Mouse (Mus musculus) liver, embryonic 13.5 days (tissue): ENCODE measurements around the gene Ldb1. TPM values are rescaled to one million over a fixed set of nuclear protein-coding genes. Genes with fewer than 3 reads are reported as not detected.

Experiments used
- ATAC-seq: fragments of 200-750 bp; cut with Nextera tagmentation; 2 replicates; pipeline ENCODE4 v1.8.0; 2017; ENCODE audit warnings: low read depth, mild to moderate bottlenecking, moderate number of reproducible peaks, moderate library complexity
- DNase-seq: peaks from one replicate; pipeline ENCODE4 v3.0.0; 2022
- H3K27ac ChIP-seq: fragments of 300-500 bp; sonication (generic); 2 replicates; pipeline ENCODE4 v1.5.1; 2015; ENCODE audit warnings: moderate library complexity, mild to moderate bottlenecking, inconsistent platforms
- H3K27me3 ChIP-seq: fragments of 300-500 bp; sonication (generic); 2 replicates; pipeline ENCODE4 v1.6.1; 2015; ENCODE audit warnings: mild to moderate bottlenecking, inconsistent platforms
- H3K36me3 ChIP-seq: fragments of 300-500 bp; sonication (generic); 2 replicates; pipeline ENCODE4 v1.6.1; 2015; ENCODE audit warnings: mild to moderate bottlenecking, inconsistent platforms
- H3K4me1 ChIP-seq: fragments of 300-500 bp; sonication (generic); replicated peaks from 2 replicates; pipeline ENCODE4 v1.6.1; 2015; ENCODE audit warnings: inconsistent platforms
- H3K4me2 ChIP-seq: fragments of 300-500 bp; sonication (generic); 2 replicates; pipeline ENCODE4 v1.6.1; 2015; ENCODE audit warnings: inconsistent platforms, mild to moderate bottlenecking, moderate library complexity
- H3K4me3 ChIP-seq: fragments of 300-500 bp; sonication (generic); replicated peaks from 2 replicates; pipeline ENCODE4 v1.5.1; 2015; ENCODE audit warnings: mild to moderate bottlenecking, inconsistent platforms
- H3K9ac ChIP-seq: fragments of 300-500 bp; sonication (generic); 2 replicates; pipeline ENCODE4 v1.6.1; 2015; ENCODE audit warnings: mild to moderate bottlenecking, inconsistent platforms
- H3K9me3 ChIP-seq: fragments of 300-500 bp; sonication (generic); replicated peaks from 2 replicates; pipeline ENCODE4 v1.6.1; 2016; ENCODE audit warnings: inconsistent platforms
- WGBS: fragments of 180-500 bp; shearing (Covaris S2); methylation state at CpG from one replicate; pipeline ENCODE4 v1.1.7; 2015; ENCODE audit not compliant: insufficient replicate concordance; 5-methylcytosine and 5-hydroxymethylcytosine counted together
- polyA plus RNA-seq: library from polyadenylated mRNA; unstranded; fragments of >200 nt; fragmentation: Nextera tagmentation; extraction: Ambion mirVana; gene quantifications from 2 replicates; pipeline ENCODE4 v1.2.1, GENCODE M21; 2015

Gene Ldb1
- polyA plus RNA-seq, 1 experiment from 2014 or later: 34.9 TPM

- H3K9me3 ChIP-seq: no peaks in the 10 kb centered on the region
- WGBS: 4% methylated on average over 6 of the region's 6 CpGs
- peak; percentile 75 for DNase-seq
- no peaks in the 10 kb centered on the region for H3K27me3 ChIP-seq
- peak overlapping the region; percentile 93 for H3K4me3 ChIP-seq
- peaks cover 43% of the 10 kb centered on the region for H3K36me3 ChIP-seq
- ATAC-seq: peak; percentile 77
- peak overlapping the region; percentile 96 for H3K27ac ChIP-seq
- peak overlapping the region; percentile 98 for H3K9ac ChIP-seq
- H3K4me2 ChIP-seq: peak overlapping the region; percentile 90
- H3K4me1 ChIP-seq: peaks cover 79% of the 10 kb centered on the region
Measured at GRCm38 (mm10) chr19:46037243-46037924, 7.6 kb downstream of the Ldb1 start.

DNA sequence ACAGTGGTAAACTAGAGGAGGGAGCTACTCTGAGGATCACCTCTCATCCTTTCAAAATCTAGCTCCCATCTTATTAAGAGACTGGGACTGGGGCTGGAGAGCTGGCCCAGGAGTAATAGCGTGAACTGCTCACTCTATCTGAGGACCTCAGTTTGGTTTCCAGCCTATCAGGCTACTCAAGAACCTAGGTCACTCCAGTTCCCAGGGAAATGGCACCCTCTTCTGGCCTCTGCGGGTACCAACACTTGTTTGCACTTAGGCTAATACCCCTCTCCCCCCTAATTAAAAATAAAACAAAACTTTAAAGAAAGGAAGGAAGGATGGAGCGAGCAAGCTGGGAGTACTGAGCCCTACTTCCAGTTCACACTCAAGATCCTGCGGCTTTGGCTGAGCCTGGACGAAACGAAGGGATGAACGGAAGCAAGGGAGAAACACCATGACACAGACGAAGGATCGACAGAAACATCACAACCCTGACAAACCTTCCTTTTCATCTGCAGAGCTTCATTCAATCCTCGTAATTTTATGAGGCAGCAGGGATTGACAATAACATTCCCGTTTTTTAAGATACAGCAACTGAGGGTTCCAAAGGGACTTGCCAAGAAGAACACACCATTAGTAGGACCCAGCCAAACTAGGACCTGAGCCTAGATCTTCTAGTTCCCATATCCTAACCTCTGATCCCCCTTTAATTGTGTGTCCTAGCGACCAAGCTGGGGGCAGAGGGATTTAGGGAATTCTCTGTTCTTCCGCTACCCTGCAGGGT is 8.4 kb downstream of the Ldb1 start:
- H3K9ac ChIP-seq: peak overlapping the region; percentile 98
- no peaks in the 10 kb centered on the region for H3K27me3 ChIP-seq
- peak overlapping the region; percentile 93 for H3K4me3 ChIP-seq
- H3K27ac ChIP-seq: peak overlapping the region; percentile 96
- peak overlapping the region; percentile 90 for H3K4me2 ChIP-seq
- H3K4me1 ChIP-seq: peaks cover 79% of the 10 kb centered on the region
- WGBS: 36% methylated on average over 13 of the region's 13 CpGs
- ATAC-seq (no peak), DNase-seq (peak; percentile 55)
- peaks cover 51% of the 10 kb centered on the region for H3K36me3 ChIP-seq
- no peaks in the 10 kb centered on the region for H3K9me3 ChIP-seq

DNA sequence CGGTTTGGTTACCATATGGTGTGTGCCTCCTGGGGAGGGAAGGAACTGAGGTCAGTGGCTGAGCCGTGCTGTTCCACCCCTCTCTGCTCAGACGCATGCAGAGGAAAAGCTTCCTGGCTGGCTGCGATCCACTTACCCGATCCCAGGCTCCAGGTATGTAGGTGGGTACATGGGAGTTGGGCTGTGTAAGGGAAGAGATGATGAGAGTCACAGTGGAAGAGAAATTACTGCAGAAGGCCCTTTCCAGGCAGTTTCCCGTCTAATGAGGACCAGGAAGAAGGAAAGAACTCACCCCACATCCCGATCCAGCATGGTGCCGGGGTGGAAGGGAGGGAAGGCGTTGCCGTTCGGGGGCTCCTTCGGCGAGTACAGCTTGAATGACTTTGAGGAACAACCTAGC is 9.0 kb downstream of the Ldb1 start:
- ATAC-seq: no peak
- no peaks in the 10 kb centered on the region for H3K27me3 ChIP-seq
- WGBS: 87% methylated on average over 13 of the region's 13 CpGs
- H3K9me3 ChIP-seq: no peaks in the 10 kb centered on the region
- H3K9ac ChIP-seq: peak overlapping the region; percentile 98
- H3K4me1 ChIP-seq: peaks cover 74% of the 10 kb centered on the region
- DNase-seq: no peak
- H3K36me3 ChIP-seq: peaks cover 52% of the 10 kb centered on the region
- peak overlapping the region; percentile 90 for H3K4me2 ChIP-seq
- peak overlapping the region; percentile 96 for H3K27ac ChIP-seq
- peak overlapping the region; percentile 93 for H3K4me3 ChIP-seq

DNA sequence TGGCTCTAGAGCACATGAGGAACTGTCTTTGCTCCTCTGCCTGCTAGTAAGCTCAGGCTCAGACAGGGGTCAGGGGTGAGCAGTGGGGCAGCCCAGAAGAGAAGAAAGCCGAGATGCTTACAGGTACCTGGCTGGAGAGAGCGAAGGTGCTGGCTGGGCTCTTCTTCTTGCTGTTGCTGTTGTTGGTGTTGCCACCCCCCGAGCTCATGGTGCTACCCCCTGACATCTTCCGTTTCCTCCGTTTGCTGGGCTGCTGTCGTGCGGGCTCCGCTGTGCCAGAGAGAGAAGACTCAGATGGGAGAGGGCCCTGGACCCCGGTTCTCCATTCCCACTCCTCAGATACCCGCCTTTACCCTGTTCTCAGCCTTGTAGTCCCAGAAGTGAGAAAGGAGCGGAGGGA is 11.1 kb downstream of the Ldb1 start:
- Histone ChIP-seq H3K4me2 (no peak overlapping the region), H3K36me3 (peaks cover 60% of the 10 kb centered on the region), H3K27ac (no peak overlapping the region; the same call in none of the 2 replicates), H3K9me3 (no peaks in the 10 kb centered on the region), H3K27me3 (no peaks in the 10 kb centered on the region), H3K9ac (no peak overlapping the region), H3K4me3 (no peak overlapping the region), H3K4me1 (peaks cover 60% of the 10 kb centered on the region)
- DNase-seq (no peak), ATAC-seq (no peak)
- WGBS: 93% methylated on average over 11 of the region's 11 CpGs

DNA sequence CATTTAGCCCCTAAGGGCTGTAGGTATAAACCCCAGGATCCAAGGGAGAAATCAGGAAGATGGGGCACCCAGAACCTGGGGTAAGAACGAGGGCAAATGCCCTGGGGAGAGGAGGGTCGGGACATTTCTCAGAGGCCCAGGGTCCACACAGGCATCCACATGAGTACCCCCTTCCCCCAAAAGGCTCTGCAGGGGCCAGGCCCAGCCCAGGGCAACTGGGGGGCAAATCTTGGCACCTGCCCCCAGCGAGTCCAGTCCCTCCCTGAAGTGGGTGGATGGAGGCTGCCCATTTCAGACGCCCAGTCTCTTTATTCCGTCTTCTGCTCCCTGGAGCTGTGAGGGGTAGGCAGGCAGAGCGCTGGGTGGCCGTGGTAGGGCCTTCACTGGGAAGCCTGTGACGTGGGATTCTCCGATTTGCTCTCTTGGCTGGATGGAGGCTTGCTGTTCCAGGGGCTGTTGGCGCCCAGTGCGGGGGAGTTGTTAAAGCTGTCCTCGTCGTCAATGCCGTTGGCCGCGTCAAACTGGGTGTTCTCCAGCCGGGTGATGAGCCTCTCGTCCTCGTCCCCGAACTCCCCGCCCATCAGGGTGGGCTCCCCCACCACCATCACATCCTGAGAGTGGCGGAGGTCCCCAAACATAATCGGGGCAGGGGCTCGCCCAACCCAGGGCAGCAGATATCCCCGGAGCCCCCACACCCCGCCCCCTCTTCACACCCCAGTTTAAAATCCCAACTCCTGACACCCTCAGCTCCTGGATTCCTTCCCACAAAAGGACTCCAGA is 12.1 kb downstream of the Ldb1 start:
- Histone ChIP-seq H3K4me1 (peaks cover 54% of the 10 kb centered on the region), H3K9ac (no peak overlapping the region), H3K4me2 (no peak overlapping the region), H3K27me3 (no peaks in the 10 kb centered on the region), H3K36me3 (peaks cover 60% of the 10 kb centered on the region), H3K9me3 (no peaks in the 10 kb centered on the region), H3K4me3 (no peak overlapping the region), H3K27ac (peak overlapping the region; percentile 47; the same call in 1 of the 2 replicates)
- DNase-seq: no peak
- no peak for ATAC-seq
- 88% methylated on average over 26 of the region's 26 CpGs for WGBS

- Histone ChIP-seq H3K27me3 (no peaks in the 10 kb centered on the region), H3K4me3 (no peak overlapping the region), H3K27ac (peak overlapping the region; percentile 47), H3K4me1 (peaks cover 50% of the 10 kb centered on the region), H3K36me3 (peaks cover 60% of the 10 kb centered on the region), H3K9ac (no peak overlapping the region), H3K9me3 (no peaks in the 10 kb centered on the region), H3K4me2 (no peak overlapping the region)
- 69% methylated on average over 9 of the region's 9 CpGs for WGBS
- peak; percentile 37 for ATAC-seq
- no peak for DNase-seq
Measured at GRCm38 (mm10) chr19:46031689-46032432, 13.2 kb downstream of the Ldb1 start.

- Histone ChIP-seq H3K27ac (0 out of 2 replicates have a peak overlapping the region, but pooled peaks have one; percentile 25), H3K27me3 (no peaks in the 10 kb centered on the region), H3K36me3 (peaks cover 46% of the 10 kb centered on the region)
Measured at GRCm38 (mm10) chr19:46030196-46030983, 14.6 kb downstream of the Ldb1 start.

DNA sequence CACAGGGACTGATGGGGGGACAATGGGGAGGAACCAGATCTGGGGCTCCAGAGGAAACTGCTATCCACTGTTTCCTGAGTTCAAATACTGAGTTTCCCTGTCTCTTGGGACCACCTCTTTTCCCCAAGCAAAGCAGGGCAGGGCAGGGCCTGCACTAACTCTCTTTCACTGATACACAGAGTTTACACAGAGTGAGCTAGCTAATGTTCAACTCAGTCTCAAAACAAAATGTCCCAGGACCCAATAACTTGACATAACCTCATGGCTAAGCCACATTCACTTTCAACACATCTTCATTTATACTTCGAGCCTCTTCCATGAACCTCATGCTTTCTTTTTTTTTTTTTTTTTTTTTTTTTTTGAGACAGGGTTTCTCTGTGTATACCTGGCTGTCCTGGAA is 15.4 kb downstream of the Ldb1 start:
- H3K4me2 ChIP-seq: no peak overlapping the region
- peaks cover 39% of the 10 kb centered on the region for H3K36me3 ChIP-seq
- WGBS: 68% methylated on average over 1 of the region's 1 CpGs
- ATAC-seq (no peak; the same call in 1 of the 2 replicates), DNase-seq (no peak)
- no peak overlapping the region for H3K4me3 ChIP-seq
- peaks cover 32% of the 10 kb centered on the region for H3K4me1 ChIP-seq
- H3K27me3 ChIP-seq: no peaks in the 10 kb centered on the region
- H3K27ac ChIP-seq: peak overlapping the region; percentile 63; the same call in 1 of the 2 replicates
- no peaks in the 10 kb centered on the region for H3K9me3 ChIP-seq
- no peak overlapping the region for H3K9ac ChIP-seq

More at GRCm38 (mm10) chr19:46030196-46030983, 14.6 kb downstream of the Ldb1 start:
- ATAC-seq (no peak), DNase-seq (no peak)
- 85% methylated on average over 10 of the region's 10 CpGs for WGBS
- H3K4me2 ChIP-seq: no peak overlapping the region
- H3K9ac ChIP-seq: no peak overlapping the region
- H3K9me3 ChIP-seq: no peaks in the 10 kb centered on the region
- H3K4me1 ChIP-seq: peaks cover 36% of the 10 kb centered on the region
- H3K4me3 ChIP-seq: no peak overlapping the region

- Histone ChIP-seq H3K9ac (no peak overlapping the region), H3K4me3 (no peak overlapping the region), H3K27ac (no peak overlapping the region), H3K4me1 (peaks cover 31% of the 10 kb centered on the region), H3K4me2 (no peak overlapping the region), H3K36me3 (peaks cover 31% of the 10 kb centered on the region), H3K9me3 (no peaks in the 10 kb centered on the region), H3K27me3 (no peaks in the 10 kb centered on the region)
- 62% methylated on average over 11 of the region's 11 CpGs for WGBS
- DNase-seq (no peak), ATAC-seq (no peak)
Measured at GRCm38 (mm10) chr19:46028747-46029320, 16.2 kb downstream of the Ldb1 start.

DNA sequence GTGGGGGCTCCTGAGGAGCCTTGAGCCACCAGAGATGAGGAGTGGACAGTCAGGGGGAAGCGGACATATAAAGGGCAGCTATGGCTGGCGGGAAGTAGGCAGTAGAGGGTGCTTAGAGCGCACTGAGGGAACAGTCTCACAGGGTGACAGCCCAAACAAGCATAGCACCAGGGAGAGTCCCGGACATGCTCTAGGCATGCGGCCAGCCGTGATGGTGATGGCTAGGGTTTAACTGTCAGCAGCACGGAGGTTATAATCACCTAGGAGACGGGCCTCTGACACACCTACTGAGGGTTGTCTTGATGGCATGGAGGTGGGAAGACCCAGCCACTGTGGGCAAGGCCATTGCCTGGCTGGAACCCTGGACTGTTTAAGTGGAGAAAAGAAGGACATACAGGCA is 18.4 kb downstream of the Ldb1 start:
- Histone ChIP-seq H3K27me3 (no peaks in the 10 kb centered on the region), H3K9me3 (no peaks in the 10 kb centered on the region), H3K27ac (no peak overlapping the region), H3K4me1 (peaks cover 10% of the 10 kb centered on the region), H3K9ac (no peak overlapping the region), H3K4me3 (no peak overlapping the region), H3K36me3 (peaks cover 8% of the 10 kb centered on the region), H3K4me2 (no peak overlapping the region)
- no peak for DNase-seq
- no peak for ATAC-seq
- WGBS: 64% methylated on average over 8 of the region's 8 CpGs
